Mouse (Mus musculus) lung, embryonic 15.5 days (tissue): ENCODE results near the gene Slc25a19. TPM values are rescaled to one million over a fixed set of nuclear protein-coding genes. Genes with fewer than 3 reads are reported as not detected.

Experiments used
- ATAC-seq: fragments of 200-750 bp; cut with Nextera tagmentation; 2 replicates; pipeline ENCODE4 v1.8.0; 2017; ENCODE audit warnings: moderate number of reproducible peaks, borderline replicate concordance; ENCODE audit not compliant: low FRiP score, low TSS enrichment; ENCODE audit errors: extremely low read depth
- H3K27ac ChIP-seq: fragments of 300-500 bp; sonication (generic); 2 replicates; pipeline ENCODE4 v1.5.1; 2015; ENCODE audit warnings: moderate library complexity, mild to moderate bottlenecking, inconsistent platforms
- H3K27me3 ChIP-seq: fragments of 300-500 bp; sonication (generic); 2 replicates; pipeline ENCODE4 v1.6.1; 2015; ENCODE audit warnings: inconsistent platforms
- H3K36me3 ChIP-seq: fragments of 300-500 bp; sonication (generic); 2 replicates; pipeline ENCODE4 v1.6.1; 2015; ENCODE audit warnings: inconsistent platforms
- H3K4me1 ChIP-seq: fragments of 300-500 bp; sonication (generic); 2 replicates; pipeline ENCODE4 v1.6.1; 2015; ENCODE audit warnings: inconsistent platforms
- H3K4me2 ChIP-seq: fragments of 300-500 bp; sonication (generic); 2 replicates; pipeline ENCODE4 v1.6.1; 2015; ENCODE audit warnings: inconsistent platforms, mild to moderate bottlenecking, moderate library complexity
- H3K4me3 ChIP-seq: fragments of 300-500 bp; sonication (generic); 2 replicates; pipeline ENCODE4 v1.5.1; 2015; ENCODE audit warnings: mild to moderate bottlenecking, inconsistent platforms
- H3K9ac ChIP-seq: fragments of 300-500 bp; sonication (generic); 2 replicates; pipeline ENCODE4 v1.6.1; 2015; ENCODE audit warnings: inconsistent platforms
- H3K9me3 ChIP-seq: fragments of 300-500 bp; sonication (generic); 2 replicates; pipeline ENCODE4 v1.6.1; 2016; ENCODE audit warnings: inconsistent platforms
- WGBS: fragments of 180-500 bp; shearing (Covaris S2); methylation state at CpG from one replicate; pipeline ENCODE4 v1.1.7; 2015; 5-methylcytosine and 5-hydroxymethylcytosine counted together
- polyA plus RNA-seq: library from polyadenylated mRNA; unstranded; fragments of >200 nt; fragmentation: Nextera tagmentation; extraction: Ambion mirVana; gene quantifications from 2 replicates; pipeline ENCODE4 v1.2.1, GENCODE M21; 2015

Slc25a19 gene
- polyA plus RNA-seq, 1 experiment from 2014 or later: 20.9 TPM

DNA sequence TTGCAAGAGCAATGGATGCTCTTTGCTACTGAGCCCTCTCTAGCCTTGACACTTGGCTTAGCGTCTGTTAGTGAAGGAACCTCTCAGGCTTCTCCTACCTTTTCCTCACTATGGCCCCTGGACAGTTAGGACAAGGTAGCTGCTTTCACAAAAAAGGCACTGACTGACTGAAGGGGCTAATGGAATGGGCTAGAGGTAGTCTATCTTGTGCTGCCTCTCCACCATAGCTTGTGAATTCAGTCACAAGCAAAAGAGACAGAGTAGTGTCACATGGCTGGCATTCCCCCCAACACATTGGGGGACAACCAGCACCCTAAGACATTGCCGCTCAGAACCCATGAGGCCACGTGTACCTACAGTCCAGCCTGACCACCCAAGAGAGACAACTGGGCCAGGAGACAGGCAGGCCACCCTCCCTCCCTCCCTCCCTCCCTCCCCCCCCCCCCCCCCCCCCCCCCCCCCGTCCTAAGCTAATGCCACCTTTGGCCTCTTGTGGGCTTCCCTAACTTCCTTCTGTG is 12.3 kb upstream of the Slc25a19 start:
- WGBS: 71% methylated on average over 3 of the region's 4 CpGs
- no peaks in the 10 kb centered on the region for H3K27me3 ChIP-seq
- no peaks in the 10 kb centered on the region for H3K9me3 ChIP-seq
- H3K27ac ChIP-seq: no peak overlapping the region
- no peak overlapping the region for H3K4me2 ChIP-seq
- no peak for ATAC-seq
- H3K36me3 ChIP-seq: peaks cover 3% of the 10 kb centered on the region
- H3K9ac ChIP-seq: no peak overlapping the region
- H3K4me1 ChIP-seq: 0 out of 2 replicates have a peak, but pooled peaks cover 3% of the 10 kb centered on the region
- no peak overlapping the region for H3K4me3 ChIP-seq

DNA sequence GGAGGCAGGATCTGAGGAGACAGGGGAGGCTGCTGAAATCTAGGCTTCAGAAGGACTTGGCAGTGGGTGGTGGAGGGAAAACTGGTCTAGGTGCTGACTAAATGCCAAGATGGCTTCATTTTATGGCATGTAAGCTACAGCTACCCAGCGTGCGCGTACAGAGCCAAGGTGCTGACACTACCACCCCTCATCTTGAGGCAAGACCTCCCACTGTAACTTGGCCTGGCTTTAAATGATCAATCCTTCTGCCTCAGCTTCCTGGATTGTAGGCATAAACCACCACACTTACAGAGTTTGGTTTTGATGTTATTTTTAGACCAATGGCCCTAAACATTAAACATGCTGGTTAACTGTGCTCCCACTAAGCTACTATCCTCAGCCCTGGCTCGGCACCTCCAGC is 11.4 kb upstream of the Slc25a19 start:
- no peak overlapping the region for H3K4me3 ChIP-seq
- 0 out of 2 replicates have a peak, but pooled peaks cover 3% of the 10 kb centered on the region for H3K4me1 ChIP-seq
- no peaks in the 10 kb centered on the region for H3K9me3 ChIP-seq
- 0 out of 2 replicates have a peak overlapping the region, but pooled peaks have one; percentile 24 for H3K9ac ChIP-seq
- 56% methylated on average over 4 of the region's 4 CpGs for WGBS
- H3K27me3 ChIP-seq: no peaks in the 10 kb centered on the region
- ATAC-seq: no peak
- no peak overlapping the region for H3K4me2 ChIP-seq
- peaks cover 2% of the 10 kb centered on the region; the same call in 1 of the 2 replicates for H3K36me3 ChIP-seq
- H3K27ac ChIP-seq: 0 out of 2 replicates have a peak overlapping the region, but pooled peaks have one; percentile 19

DNA sequence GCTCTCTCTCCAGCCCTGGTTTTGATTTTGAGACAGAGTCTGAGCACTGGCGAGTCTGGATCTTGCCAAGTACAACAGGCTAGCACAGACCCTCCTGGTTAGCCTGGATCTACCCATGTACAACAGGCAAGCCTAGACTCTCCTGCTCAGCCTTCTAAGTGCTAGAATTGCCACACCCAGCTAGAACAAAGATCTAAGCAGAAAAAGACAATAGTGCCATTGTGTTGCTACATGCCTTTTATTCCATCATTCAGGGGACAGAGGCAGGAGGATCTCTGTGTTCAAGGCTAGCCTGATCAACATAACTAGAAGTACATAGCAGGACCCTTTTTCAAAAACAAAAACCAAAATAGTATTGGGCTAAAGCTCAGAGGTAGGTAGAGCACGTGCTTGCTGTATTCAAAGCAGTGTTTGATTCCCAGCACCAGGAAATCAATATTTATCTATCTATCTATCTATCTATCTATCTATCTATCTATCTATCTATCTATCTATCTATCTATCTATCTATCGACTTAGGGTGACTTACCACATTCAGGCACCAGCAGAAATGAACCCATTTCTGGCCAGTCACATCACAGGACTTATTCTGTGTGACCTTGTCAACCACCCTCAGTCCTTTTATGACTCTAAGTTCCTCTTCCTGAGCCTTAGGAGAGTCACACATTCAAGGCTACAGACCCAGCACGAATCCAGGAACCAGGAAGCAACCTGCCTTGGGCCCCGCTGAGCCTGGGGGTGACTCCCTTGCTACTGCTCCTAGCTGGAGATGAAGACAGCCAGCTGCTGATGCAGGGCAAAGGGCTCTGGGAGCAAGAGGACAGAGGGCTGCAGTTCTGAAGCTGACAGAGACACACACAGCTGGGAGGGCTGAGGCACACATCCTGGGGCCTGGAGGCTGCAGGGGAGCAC is 10.7 kb upstream of the Slc25a19 start:
- H3K4me3 ChIP-seq: no peak overlapping the region
- 60% methylated on average over 5 of the region's 5 CpGs for WGBS
- no peak for ATAC-seq
- peaks cover 2% of the 10 kb centered on the region; the same call in 1 of the 2 replicates for H3K36me3 ChIP-seq
- no peak overlapping the region for H3K4me2 ChIP-seq
- H3K9me3 ChIP-seq: no peaks in the 10 kb centered on the region
- no peaks in the 10 kb centered on the region for H3K27me3 ChIP-seq
- H3K9ac ChIP-seq: no peak overlapping the region
- H3K4me1 ChIP-seq: 0 out of 2 replicates have a peak, but pooled peaks cover 3% of the 10 kb centered on the region
- H3K27ac ChIP-seq: no peak overlapping the region

DNA sequence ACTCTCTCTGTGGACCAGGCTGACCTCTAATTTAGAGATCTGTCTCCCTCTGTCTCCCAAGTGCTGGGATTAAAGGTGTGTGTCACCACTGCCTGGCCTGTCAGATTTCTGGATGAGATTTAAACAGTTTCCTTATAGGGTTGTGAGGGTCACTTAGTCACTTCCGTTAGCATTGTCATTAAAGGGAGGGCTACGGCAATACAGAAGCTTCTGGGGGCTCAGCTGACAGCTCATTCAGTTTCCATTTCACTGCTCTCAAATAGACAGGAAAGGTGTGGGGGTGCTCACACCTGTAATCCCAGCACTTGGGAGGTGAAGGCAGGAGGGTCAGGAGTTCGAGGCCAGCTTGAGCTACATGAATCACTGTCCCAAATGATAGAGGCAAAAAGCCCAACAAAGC is 8.9 kb upstream of the Slc25a19 start:
- Histone ChIP-seq H3K9me3 (no peaks in the 10 kb centered on the region), H3K36me3 (0 out of 2 replicates have a peak, but pooled peaks cover 2% of the 10 kb centered on the region), H3K4me2 (no peak overlapping the region), H3K27me3 (no peaks in the 10 kb centered on the region), H3K27ac (no peak overlapping the region), H3K9ac (no peak overlapping the region), H3K4me1 (0 out of 2 replicates have a peak, but pooled peaks cover 3% of the 10 kb centered on the region), H3K4me3 (no peak overlapping the region)
- no peak for ATAC-seq
- 51% methylated on average over 3 of the region's 3 CpGs for WGBS

DNA sequence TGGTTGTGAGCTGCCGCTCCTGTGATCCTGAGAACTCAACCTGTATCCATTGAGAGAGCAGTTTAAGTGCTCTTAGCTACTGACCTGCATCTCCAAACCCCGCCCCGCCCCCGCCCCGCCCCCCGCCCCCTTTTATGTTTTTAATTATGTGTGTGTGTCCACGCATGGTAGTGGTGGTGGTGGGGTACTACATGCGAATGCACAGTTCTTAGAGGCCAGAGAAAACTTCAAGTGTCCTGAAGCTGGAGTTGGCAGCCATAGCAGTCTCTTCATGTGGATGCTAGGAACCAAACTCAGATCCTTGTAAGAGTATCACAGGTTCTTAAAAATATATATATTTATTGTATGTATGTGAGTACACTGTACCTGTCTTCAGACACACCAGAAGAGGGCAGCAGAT is 7.4 kb upstream of the Slc25a19 start:
- H3K9ac ChIP-seq: no peak overlapping the region
- no peak overlapping the region for H3K27ac ChIP-seq
- no peak overlapping the region for H3K4me2 ChIP-seq
- no peaks in the 10 kb centered on the region for H3K9me3 ChIP-seq
- 69% methylated on average over 8 of the region's 8 CpGs for WGBS
- no peak overlapping the region for H3K4me3 ChIP-seq
- no peak for ATAC-seq
- no peaks in the 10 kb centered on the region for H3K27me3 ChIP-seq
- 0 out of 2 replicates have a peak, but pooled peaks cover 3% of the 10 kb centered on the region for H3K4me1 ChIP-seq
- H3K36me3 ChIP-seq: 0 out of 2 replicates have a peak, but pooled peaks cover 2% of the 10 kb centered on the region

DNA sequence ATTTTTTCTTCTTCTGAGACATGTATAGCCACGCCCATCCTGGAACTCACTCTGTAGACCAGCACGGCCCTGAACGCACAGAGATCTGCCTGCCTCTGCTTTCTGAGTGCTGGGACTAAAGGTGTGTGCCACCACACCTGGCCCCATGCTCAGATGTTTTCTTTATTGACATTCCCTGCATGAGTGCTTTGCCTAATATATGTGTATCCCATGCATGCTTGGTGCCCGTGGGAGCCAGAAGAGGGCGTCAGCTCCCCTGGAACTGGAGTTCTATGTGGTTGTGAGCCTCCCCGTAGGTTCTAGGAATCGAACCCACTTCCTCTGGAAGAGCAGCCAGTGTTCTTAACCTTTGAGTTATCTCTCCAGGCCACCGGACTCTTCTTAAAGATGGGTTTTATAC is 6.9 kb upstream of the Slc25a19 start:
- Histone ChIP-seq H3K4me3 (no peak overlapping the region), H3K36me3 (0 out of 2 replicates have a peak, but pooled peaks cover 2% of the 10 kb centered on the region), H3K4me1 (0 out of 2 replicates have a peak, but pooled peaks cover 3% of the 10 kb centered on the region), H3K4me2 (no peak overlapping the region), H3K9me3 (no peaks in the 10 kb centered on the region), H3K27ac (no peak overlapping the region), H3K9ac (no peak overlapping the region), H3K27me3 (no peaks in the 10 kb centered on the region)
- no peak for ATAC-seq
- 77% methylated on average over 8 of the region's 8 CpGs for WGBS

DNA sequence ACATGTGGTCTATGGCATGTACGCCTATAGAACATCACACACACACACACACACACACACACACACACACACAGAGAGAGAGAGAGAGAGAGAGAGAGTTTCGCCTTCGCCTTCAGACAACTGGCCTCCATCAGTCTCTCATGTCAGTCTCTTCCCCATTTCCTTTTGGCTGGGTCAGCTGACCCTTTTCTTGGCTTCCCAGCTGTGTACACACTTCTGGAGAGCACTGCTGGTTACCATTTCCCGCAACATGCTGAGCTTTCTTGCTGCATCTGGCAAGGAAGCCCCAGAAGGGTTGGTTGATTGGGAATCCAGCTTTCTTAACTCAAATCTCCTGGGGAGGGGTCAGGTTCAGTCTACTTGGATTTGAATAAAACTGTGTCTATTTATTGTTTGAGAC is 6.0 kb upstream of the Slc25a19 start:
- no peaks in the 10 kb centered on the region for H3K4me1 ChIP-seq
- no peaks in the 10 kb centered on the region for H3K27me3 ChIP-seq
- H3K4me2 ChIP-seq: no peak overlapping the region
- no peaks in the 10 kb centered on the region for H3K9me3 ChIP-seq
- H3K36me3 ChIP-seq: 0 out of 2 replicates have a peak, but pooled peaks cover 2% of the 10 kb centered on the region
- H3K27ac ChIP-seq: no peak overlapping the region
- no peak for ATAC-seq
- H3K4me3 ChIP-seq: no peak overlapping the region
- H3K9ac ChIP-seq: no peak overlapping the region
- WGBS: 41% methylated on average over 4 of the region's 4 CpGs

DNA sequence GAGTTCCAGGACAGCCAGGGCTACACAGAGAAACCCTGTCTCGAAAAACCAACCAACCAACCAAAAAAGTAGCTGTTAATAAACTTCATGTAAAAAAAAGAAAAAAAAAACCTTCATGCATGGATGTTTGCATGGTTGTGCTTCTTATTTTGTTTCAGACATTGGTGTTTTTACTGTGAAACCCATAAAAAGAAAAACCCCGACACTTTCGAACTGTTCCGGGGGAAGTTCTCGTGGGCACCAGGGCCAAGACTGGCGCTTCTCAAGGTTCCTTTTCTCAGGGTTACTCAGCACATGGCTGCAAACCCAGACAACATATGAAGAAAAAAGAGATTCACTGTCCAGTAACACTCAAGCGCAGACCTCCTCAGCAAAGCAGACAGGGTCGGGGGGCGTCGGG is 4.8 kb upstream of the Slc25a19 start:
- Histone ChIP-seq H3K9ac (no peak overlapping the region), H3K4me2 (no peak overlapping the region), H3K9me3 (no peaks in the 10 kb centered on the region), H3K27ac (no peak overlapping the region), H3K36me3 (0 out of 2 replicates have a peak, but pooled peaks cover 2% of the 10 kb centered on the region), H3K4me1 (no peaks in the 10 kb centered on the region), H3K4me3 (no peak overlapping the region), H3K27me3 (no peaks in the 10 kb centered on the region)
- no peak for ATAC-seq
- WGBS: 79% methylated on average over 10 of the region's 10 CpGs

DNA sequence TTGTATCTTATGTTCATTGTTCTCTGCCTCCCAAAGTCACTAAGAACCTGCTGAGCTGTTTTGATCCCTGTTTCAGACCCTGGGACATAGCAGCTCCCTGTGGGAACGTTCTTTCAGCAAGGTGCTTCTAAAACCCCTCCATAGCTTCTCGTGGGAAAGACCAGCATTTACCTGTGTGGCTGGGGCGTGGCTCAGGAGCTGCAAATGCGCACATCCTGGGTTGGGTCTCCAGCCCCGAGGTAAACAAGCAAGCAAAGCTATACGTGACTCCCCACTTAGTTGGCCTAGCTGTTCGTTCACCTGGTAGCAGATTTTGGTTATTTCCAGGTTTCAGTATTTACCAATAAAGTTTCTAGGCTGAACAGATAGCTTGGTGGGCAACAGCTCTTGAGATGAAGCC is 4.2 kb upstream of the Slc25a19 start:
- Histone ChIP-seq H3K27ac (no peak overlapping the region), H3K27me3 (no peaks in the 10 kb centered on the region), H3K4me3 (no peak overlapping the region), H3K36me3 (0 out of 2 replicates have a peak, but pooled peaks cover 2% of the 10 kb centered on the region), H3K4me1 (peaks cover 4% of the 10 kb centered on the region; the same call in 1 of the 2 replicates), H3K9ac (no peak overlapping the region), H3K9me3 (no peaks in the 10 kb centered on the region), H3K4me2 (no peak overlapping the region)
- WGBS: 72% methylated on average over 7 of the region's 7 CpGs
- no peak for ATAC-seq

DNA sequence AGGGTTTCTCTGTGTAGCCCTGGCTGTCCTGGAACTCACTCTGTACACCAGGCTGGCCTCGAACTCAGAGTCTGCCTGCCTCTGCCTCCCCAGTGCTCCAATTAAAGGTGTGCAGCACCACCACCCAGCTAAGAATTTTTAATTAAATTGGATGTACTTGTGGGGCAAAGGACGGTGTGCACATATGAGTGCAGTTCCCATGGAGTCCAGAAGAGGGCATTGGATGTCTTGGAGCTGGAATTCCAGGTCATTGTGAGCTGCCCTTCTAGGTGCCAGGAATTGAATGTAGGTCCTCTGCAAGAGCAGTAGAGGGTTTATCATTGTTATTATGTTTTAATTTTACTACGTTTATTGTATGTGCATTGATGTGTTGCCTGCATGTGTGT is 3.4 kb upstream of the Slc25a19 start:
- H3K9ac ChIP-seq: no peak overlapping the region
- H3K36me3 ChIP-seq: 0 out of 2 replicates have a peak, but pooled peaks cover 2% of the 10 kb centered on the region
- ATAC-seq: no peak
- peak overlapping the region; percentile 18; the same call in 1 of the 2 replicates for H3K4me2 ChIP-seq
- H3K27me3 ChIP-seq: no peaks in the 10 kb centered on the region
- H3K9me3 ChIP-seq: no peaks in the 10 kb centered on the region
- 0 out of 2 replicates have a peak overlapping the region, but pooled peaks have one; percentile 39 for H3K27ac ChIP-seq
- 20% methylated on average over 3 of the region's 3 CpGs for WGBS
- H3K4me1 ChIP-seq: peaks cover 9% of the 10 kb centered on the region; the same call in 1 of the 2 replicates
- H3K4me3 ChIP-seq: no peak overlapping the region

DNA sequence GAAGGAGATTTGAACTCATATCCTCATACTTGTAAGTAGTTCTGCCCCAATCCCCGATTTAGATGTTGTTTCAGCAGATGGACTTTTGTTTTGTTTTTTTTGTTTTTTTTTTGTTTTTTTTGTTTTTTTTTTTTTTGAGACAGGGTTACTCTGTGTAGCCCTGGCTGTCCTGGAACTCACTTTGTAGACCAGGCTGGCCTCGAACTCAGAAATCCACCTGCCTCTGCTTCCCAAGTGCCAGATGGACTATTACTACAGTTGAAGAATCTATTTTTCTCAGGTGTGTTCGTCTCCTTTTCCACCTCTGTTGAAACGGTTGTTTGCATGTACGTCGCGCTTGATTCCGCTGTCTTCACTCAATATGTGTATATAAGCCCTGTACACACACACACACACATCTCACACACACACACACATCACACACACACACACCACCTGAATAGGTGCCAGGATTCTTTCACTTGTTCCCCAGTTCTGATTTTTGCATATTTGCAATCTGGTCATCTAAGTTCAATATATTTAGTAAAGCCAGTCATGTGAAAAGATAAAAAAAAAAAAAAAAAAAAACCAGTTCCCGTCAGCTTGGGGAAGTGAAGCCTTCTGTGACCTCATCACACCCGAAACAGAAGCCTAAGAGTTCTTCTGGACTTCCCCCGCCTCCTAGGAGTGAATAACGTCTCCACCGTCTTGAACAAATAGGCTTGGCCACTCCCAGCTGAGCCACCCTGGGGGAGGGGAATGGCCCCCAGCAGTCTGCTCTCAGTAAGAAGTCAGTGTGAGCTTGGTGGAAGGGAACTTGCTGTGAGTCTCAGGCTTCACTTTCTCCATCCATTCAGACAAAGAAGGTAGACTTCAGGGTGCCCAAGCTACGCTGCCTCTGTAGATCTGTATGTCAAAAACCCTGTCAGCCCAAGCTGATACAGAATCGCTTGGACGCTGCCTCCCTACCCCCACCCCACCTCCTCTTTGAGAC is 2.7 kb upstream of the Slc25a19 start:
- WGBS: 41% methylated on average over 16 of the region's 16 CpGs
- Histone ChIP-seq H3K27me3 (no peaks in the 10 kb centered on the region), H3K4me1 (peaks cover 9% of the 10 kb centered on the region; the same call in 1 of the 2 replicates), H3K36me3 (0 out of 2 replicates have a peak, but pooled peaks cover 2% of the 10 kb centered on the region), H3K9ac (no peak overlapping the region), H3K9me3 (no peaks in the 10 kb centered on the region), H3K4me3 (no peak overlapping the region), H3K27ac (0 out of 2 replicates have a peak overlapping the region, but pooled peaks have one; percentile 39), H3K4me2 (peak overlapping the region; percentile 18; the same call in 1 of the 2 replicates)
- ATAC-seq: no peak
